Mouse (Mus musculus): ENCODE measurements around the gene Mxd3. TPM values are rescaled to one million over a fixed set of nuclear protein-coding genes. Genes with fewer than 3 reads are reported as not detected.

Gene Mxd3
- polyA plus RNA-seq, 1 experiment: 1.9 TPM

GRCm38 (mm10) chr13:55296760-55297159, 32.9 kb downstream of the Mxd3 start:
- Histone ChIP-seq H3K4me3 (ENCODE audit: insufficient read depth, low read length) (no peak overlapping the region), H3K4me1 (ENCODE audit: control insufficient read depth, insufficient read depth, low read length) (no peaks in the 10 kb centered on the region), H3K27ac (ENCODE audit: insufficient read depth, low read length) (no peak overlapping the region)
- TF ChIP-seq CTCF (IDR thresholded peaks at IDR 0.05; ENCODE audit: extremely low read depth, insufficient read depth, low read length) (no peak), POLR2A (IDR thresholded peaks at IDR 0.05; ENCODE audit: extremely low read depth, insufficient read depth, low read length) (no peak)

GRCm38 (mm10) chr13:55288854-55289253, 40.8 kb downstream of the Mxd3 start:
- H3K4me3 ChIP-seq (ENCODE audit: insufficient read depth, low read length): no peak overlapping the region
- H3K27ac ChIP-seq (ENCODE audit: insufficient read depth, low read length): no peak overlapping the region
- no peaks in the 10 kb centered on the region for H3K4me1 ChIP-seq (ENCODE audit: control insufficient read depth, insufficient read depth, low read length)
- TF ChIP-seq CTCF (IDR thresholded peaks at IDR 0.05; ENCODE audit: extremely low read depth, insufficient read depth, low read length) (no peak), POLR2A (IDR thresholded peaks at IDR 0.05; ENCODE audit: extremely low read depth, insufficient read depth, low read length) (no peak)

GRCm38 (mm10) chr13:55277646-55278045, 52.0 kb downstream of the Mxd3 start:
- TF ChIP-seq CTCF (IDR thresholded peaks at IDR 0.05; ENCODE audit: extremely low read depth, insufficient read depth, low read length) (no peak), POLR2A (IDR thresholded peaks at IDR 0.05; ENCODE audit: extremely low read depth, insufficient read depth, low read length) (no peak)
- no peak overlapping the region for H3K27ac ChIP-seq (ENCODE audit: insufficient read depth, low read length)
- no peak overlapping the region for H3K4me3 ChIP-seq (ENCODE audit: insufficient read depth, low read length)
- no peaks in the 10 kb centered on the region for H3K4me1 ChIP-seq (ENCODE audit: control insufficient read depth, insufficient read depth, low read length)

GRCm38 (mm10) chr13:55277203-55277602, 52.4 kb downstream of the Mxd3 start:
- H3K4me3 ChIP-seq (ENCODE audit: insufficient read depth, low read length): no peak overlapping the region
- no peaks in the 10 kb centered on the region for H3K4me1 ChIP-seq (ENCODE audit: control insufficient read depth, insufficient read depth, low read length)
- TF ChIP-seq CTCF (IDR thresholded peaks at IDR 0.05; ENCODE audit: extremely low read depth, insufficient read depth, low read length) (no peak), POLR2A (IDR thresholded peaks at IDR 0.05; ENCODE audit: extremely low read depth, insufficient read depth, low read length) (no peak)
- no peak overlapping the region for H3K27ac ChIP-seq (ENCODE audit: insufficient read depth, low read length)

Other genes starting within 250 kb of the Mxd3 start
- gene Uimc1, start 229.5 kb downstream of the Mxd3 start, polyA plus RNA-seq (2012; rRNA removed): 17.2 and 18.7 TPM in 2 replicates
- gene Zfp346, start 224.5 kb downstream of the Mxd3 start, polyA plus RNA-seq (2012; rRNA removed): 41.0 and 41.1 TPM in 2 replicates
- gene Gm17617, start 196.3 kb downstream of the Mxd3 start, polyA plus RNA-seq (2012; rRNA removed): not detected in 2 replicates
- 0.08 and 0.10 TPM in 2 replicates for gene Fgfr4, start 177.2 kb downstream of the Mxd3 start, polyA plus RNA-seq (2012; rRNA removed)
- gene Nsd1, start 120.0 kb downstream of the Mxd3 start, polyA plus RNA-seq (2012; rRNA removed): 37.4 and 38.0 TPM in 2 replicates
- 168 and 177 TPM in 2 replicates for gene Prelid1, start 9.3 kb downstream of the Mxd3 start, polyA plus RNA-seq (2012; rRNA removed)
- gene Rab24, start 7.9 kb downstream of the Mxd3 start, polyA plus RNA-seq (2012; rRNA removed): 148 and 163 TPM in 2 replicates
- gene Lman2, start 33.0 kb upstream of the Mxd3 start, polyA plus RNA-seq (2012; rRNA removed): 53.0 and 57.0 TPM in 2 replicates
- gene Rgs14, start 39.9 kb upstream of the Mxd3 start, polyA plus RNA-seq (2012; rRNA removed): 40.2 and 44.9 TPM in 2 replicates
- gene Slc34a1, start 68.4 kb upstream of the Mxd3 start, polyA plus RNA-seq (2012; rRNA removed): 0.21 and 0.30 TPM in 2 replicates
- 0.40 and 0.56 TPM in 2 replicates for gene Pfn3, start 85.4 kb upstream of the Mxd3 start, polyA plus RNA-seq (2012; rRNA removed)
- 0.63 and 1.0 TPM in 2 replicates for gene F12, start 97.0 kb upstream of the Mxd3 start, polyA plus RNA-seq (2012; rRNA removed)
- 75.3 and 80.1 TPM in 2 replicates for gene Grk6, start 115.2 kb upstream of the Mxd3 start, polyA plus RNA-seq (2012; rRNA removed)
- gene Prr7, start 134.4 kb upstream of the Mxd3 start, polyA plus RNA-seq (2012; rRNA removed): 68.1 and 73.5 TPM in 2 replicates
- 336 and 368 TPM in 2 replicates for gene Dbn1, start 158.3 kb upstream of the Mxd3 start, polyA plus RNA-seq (2012; rRNA removed)
- gene Pdlim7, start 183.9 kb upstream of the Mxd3 start, polyA plus RNA-seq (2012; rRNA removed): 168 and 171 TPM in 2 replicates
- 15.6 and 16.8 TPM in 2 replicates for gene Dok3, start 199.5 kb upstream of the Mxd3 start, polyA plus RNA-seq (2012; rRNA removed)
- gene Ddx41, start 206.8 kb upstream of the Mxd3 start, polyA plus RNA-seq (2012; rRNA removed): 81.1 and 87.4 TPM in 2 replicates
- gene Fam193b, start 241.3 kb upstream of the Mxd3 start, polyA plus RNA-seq (2012; rRNA removed): 138 and 157 TPM in 2 replicates
- gene Tmed9, start 243.9 kb upstream of the Mxd3 start, polyA plus RNA-seq (2012; rRNA removed): 111 and 125 TPM in 2 replicates

Data from cortical plate, adult 2 months (tissue).